Mouse (Mus musculus) megakaryocyte progenitor cell, adult 5-6 weeks (primary cell): Measurements from ENCODE around the gene Naaladl2. TPM values are rescaled to one million over a fixed set of nuclear protein-coding genes. Genes with fewer than 3 reads are reported as not detected.

Experiments used
- ATAC-seq: replicated peaks from 2 replicates; pipeline ENCODE4 v1.8.0; 2016; ENCODE audit warnings: mild to moderate bottlenecking, moderate TSS enrichment, inconsistent platforms; ENCODE audit not compliant: poor library complexity
- total RNA-seq, 2 experiments: library from RNA; stranded (forward) in 1 of 2; stranded (reverse) in 1 of 2; fragments of 157-497, 149-512 nt in 1 of 2; fragments of 200-1000 nt in 1 of 2; gene quantifications; 2 replicates each; pipeline versions ENCODE4 v1.2.3 to v1.2.4; 2015 to 2017

The Naaladl2 gene
- total RNA-seq, 2 experiments from 2014 or later: not detected

DNA sequence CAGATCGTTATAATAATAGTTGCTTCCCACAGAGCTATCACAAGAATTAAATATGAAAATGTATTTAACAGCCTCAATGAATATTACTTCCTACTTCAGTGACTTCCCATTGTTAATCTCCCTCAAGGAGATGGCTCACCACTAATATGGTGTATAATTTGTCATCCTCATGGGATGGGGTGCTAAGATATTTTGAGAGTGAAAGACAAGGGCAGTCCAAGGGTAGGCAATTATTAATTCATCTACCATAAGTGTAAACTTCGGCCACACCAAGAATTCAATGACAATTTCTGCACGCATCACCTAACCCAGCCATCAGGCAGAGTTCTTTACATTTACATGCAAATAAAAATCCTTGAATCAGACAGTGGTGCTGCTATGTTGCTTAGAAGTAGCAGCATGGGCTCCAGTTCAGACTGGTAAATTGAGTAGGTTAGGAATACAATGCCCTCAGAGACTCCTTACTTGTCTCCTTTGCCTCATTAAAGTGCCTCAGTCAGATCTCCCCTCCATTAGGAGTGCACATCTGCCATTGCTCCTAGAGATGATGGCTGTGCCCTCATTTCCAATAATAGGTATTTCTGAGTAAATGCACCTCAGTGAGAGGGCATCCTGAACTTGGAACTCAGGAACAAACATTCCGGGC is 438.2 kb downstream of the Naaladl2 start:
- ATAC-seq: no peak

DNA sequence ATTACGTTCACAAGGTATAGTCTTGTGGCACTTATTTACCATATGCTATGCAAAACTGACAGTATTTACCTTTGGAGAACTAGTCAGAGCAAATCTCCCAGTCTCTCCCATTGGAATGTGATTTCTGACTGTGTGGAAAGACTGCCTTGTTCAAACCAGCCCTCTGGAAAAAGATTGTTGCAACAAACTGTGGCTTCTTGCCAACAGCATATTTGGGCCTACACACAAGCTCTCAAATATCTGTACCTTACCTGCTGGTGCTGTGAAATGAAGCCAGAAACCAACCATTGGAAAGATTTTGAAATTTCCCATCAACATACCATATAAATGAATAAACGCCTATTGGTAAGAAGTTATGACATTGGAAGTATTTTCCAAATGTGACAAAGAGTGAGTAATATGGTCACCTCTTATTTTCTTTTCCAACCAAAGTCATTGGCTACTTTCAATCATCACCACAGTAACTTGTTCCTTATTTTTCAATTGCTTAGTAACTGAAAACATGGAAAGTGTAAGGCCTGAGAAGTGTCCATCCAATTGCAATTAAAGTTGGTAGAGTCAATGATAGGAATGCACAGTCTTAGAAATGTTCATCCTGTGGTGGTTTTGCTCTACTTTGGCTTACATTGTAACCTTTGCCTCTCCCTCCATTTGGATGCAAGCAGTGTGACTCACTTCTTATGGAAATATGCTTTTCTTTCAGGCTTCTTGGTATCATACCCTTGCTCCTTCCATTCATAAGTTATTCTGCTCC is 453.7 kb downstream of the Naaladl2 start:
- no peak for ATAC-seq

DNA sequence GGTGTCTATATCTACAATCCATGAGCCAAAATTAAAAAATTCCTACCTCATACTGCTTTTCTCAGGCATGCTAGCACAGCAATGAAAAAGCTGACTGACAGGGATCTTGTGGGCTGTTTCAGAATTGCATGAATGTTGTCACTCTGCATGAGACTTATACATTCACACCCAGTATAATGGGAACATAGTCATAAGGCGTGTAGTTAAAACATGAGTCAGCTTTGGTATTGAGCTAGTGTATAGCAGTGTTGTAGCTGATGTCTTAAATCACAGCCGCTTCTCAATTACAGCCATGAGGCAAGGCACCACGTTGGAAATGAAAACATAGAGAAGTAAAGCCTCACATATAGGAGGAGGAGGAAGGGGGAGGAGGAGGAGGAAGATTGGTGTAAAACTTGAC is 473.6 kb downstream of the Naaladl2 start:
- ATAC-seq: no peak

DNA sequence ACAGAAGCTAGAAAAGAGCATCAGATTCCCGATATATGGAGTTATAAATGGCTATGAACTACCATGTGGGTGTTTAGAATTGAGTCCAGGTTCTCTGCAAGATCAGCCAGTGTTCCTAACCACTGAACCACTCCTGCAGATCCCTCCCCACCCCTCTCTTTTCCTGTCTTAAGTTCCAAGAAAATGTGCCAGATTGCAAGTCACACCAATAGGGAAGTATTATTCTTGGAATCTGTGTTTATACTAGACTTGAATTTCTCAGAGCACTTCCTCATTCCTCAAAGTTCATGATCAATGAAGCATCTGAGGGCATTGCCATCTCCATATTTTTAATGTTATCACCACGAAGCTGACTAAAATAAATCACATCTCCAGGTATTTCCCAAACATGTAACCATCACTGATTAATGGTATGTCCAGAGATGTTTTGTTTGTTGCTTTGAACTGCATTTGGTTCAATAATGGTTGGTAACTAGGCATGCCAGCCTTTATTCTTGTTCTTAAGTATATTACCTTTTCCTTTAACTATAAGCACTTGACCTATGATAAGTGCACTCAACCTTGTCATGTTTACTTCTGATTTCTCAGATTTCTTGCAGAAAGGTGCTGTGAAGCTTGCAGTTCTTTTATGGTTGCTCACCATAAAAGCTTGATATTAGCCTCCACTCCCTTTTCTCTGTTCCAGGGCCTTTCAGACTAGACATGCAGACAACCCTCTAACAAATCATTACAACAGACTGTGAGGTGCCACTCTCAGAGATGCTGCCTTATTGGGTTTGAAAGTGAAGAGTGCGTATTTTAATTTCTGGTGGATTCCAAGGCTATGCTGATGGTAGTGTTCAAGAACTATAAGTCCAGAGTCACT is 475.8 kb downstream of the Naaladl2 start:
- no peak for ATAC-seq

DNA sequence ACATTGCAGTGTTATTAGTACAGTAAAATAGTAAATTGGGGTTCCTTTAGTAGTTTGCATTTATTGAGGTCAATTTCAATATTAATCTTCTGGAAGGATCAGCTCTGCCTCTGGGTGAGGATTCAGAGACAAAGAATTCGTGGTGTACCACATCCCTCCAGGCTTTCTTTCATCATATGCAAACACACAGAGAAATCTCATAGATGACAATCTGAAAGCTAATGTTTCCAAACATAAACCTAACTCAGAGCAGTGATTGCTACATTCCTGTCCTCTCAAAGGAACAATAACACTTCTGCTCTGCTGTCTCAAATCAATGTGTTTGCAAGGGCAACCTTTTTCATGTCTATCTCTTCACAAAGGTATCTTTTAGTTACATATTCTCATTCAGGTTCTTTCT is 478.7 kb downstream of the Naaladl2 start:
- no peak for ATAC-seq

DNA sequence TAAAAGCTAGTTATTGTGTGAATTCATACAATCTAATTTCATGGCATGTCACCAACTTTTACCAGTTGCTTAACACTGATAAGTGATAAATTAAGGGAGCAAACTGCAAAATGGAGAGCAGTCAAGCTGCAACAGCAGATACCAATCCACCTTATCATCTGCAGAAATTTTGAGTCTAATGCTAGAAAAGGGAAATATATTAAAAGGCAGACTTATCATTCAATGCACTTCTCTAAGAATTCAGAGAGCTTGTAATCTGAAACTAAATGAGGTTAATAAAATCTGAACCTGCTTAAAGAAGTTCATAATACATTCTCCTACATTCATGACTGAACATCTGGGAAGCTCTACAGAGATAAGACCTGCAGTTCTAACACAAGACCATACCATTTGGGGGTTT is 480.3 kb downstream of the Naaladl2 start:
- no peak for ATAC-seq

DNA sequence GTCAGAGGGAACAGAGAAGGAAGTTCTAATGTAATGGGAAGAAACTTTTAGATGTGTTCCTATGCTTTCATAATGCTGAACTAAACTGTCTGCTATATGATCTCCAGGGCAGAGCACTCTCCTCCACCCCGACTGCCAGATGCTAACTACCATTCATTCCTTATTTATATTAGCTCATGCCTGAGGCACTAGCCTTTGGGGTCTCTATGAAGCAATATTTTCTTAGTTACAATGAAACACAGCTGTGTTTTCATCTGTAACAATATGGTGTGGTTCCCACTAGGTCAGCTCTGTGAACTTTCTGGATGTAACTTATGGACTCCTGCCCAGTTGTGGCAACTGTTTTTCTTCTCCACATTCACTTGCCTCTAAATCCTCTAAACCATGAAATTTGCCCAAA is 514.0 kb downstream of the Naaladl2 start:
- ATAC-seq: no peak

DNA sequence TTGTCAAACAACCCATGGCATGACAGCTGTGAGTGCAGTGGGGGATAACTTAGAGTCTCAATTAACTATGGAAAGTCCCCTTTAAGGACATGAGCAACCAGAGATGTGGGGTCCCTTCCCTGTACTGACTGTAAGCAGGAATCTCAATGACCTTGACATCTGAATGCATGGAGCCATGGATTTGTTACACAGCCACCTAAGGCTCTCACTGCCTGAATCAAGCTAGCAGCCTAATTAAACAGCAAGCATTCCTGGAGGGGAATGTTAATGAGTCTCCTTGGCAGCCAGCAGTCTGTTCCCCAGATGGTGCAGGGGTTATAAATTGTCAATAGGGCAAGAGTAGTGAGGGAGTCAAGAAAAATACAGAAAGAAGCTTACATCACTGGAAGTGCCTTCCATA is 538.6 kb downstream of the Naaladl2 start:
- no peak for ATAC-seq

DNA sequence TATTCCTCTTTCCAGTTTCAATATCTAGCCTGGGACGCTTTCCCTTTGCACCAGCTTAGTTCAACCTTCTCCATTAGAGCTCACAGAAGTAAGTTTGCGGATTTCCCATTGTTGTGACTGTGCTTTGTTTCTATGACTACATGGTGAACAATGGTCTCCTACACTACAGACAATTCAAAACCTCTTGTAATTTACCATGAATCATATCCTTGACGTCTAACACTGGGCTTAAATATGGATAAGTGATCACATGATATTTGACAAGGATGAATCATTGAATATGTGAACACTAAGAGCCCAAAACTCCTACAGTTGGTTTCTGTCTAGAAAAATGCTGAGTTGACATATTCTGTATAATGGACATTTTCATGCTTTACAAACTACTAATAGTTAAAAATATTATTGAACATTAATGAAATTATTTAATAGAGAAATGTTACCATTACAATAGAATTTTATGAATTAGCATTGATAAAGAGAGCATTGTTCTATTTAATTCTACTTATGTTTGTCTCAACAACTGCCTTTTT is 539.2 kb downstream of the Naaladl2 start:
- ATAC-seq: no peak

DNA sequence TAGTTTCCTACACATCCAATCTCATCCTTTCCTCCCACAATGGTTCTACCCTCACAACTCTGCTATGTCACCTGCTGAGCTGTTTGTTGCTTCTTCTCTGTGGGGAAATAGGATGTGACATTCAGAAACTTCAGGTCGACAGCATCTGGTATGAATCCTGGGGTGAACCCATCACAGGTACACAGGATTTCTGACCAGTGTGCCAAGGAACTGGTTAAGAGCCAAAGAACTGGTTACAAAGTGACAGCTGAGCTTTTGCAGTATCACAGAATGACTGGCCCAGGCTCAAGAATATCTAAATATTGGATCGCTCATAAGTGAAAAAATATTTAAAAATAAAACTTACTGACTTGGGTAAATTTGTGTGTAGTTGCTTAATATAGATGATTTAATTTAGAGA is 548.6 kb downstream of the Naaladl2 start:
- no peak for ATAC-seq

DNA sequence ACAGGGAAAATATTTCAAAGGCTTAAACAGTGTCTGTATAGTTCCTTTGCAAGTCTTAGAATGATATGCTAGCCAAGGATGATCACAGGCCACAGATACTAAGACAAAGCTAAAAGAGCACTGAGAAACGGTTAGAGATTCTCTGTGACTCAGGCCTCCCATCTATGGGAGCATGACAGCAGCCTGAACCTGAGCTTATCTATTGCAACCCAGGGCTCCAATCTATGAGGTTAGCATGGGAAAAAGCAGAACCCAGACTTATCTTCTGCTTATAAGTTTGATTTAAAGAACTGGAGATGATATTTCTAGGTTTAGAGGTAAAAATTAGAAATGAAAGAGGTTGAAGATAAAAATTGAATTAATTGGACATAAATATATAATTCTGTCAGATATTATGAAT is 587.4 kb downstream of the Naaladl2 start:
- no peak for ATAC-seq

DNA sequence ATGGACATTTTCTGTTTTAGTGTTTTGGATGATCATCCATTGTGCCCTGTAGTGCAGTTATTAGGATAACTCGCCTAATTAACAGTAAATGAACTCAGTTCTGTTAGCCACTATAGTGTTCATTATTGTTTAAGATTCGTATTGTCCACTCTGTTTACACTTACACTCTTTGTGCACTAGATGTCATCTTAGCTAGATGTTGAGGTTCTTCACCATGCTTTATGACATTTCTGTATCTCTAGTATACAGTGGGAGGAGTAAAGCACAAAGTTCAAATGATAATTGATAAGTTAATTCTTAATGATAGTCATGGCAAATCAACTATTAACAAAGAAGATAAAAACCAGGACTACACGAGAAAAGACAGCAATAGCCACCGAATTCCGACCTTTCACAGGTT is 590.4 kb downstream of the Naaladl2 start:
- ATAC-seq: no peak

DNA sequence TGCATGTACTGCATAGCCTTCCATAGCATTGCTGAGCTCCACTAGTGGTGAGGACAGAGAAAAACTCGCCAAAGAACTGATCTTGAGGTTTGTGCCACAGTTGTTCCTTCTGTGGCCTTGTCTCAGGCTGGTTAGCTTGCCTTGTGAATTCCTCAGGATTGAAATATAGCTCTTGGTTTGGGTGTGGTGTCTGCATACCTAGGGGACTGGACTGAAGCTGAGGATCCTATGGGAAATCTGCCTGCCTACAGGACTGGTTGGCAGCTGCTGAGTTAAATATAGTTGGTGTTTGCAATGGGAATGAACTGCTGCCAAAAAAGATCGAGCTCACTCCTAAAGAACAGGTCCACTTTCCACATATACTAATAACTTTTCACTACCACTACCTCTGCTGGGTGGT is 591.4 kb downstream of the Naaladl2 start:
- no peak for ATAC-seq

DNA sequence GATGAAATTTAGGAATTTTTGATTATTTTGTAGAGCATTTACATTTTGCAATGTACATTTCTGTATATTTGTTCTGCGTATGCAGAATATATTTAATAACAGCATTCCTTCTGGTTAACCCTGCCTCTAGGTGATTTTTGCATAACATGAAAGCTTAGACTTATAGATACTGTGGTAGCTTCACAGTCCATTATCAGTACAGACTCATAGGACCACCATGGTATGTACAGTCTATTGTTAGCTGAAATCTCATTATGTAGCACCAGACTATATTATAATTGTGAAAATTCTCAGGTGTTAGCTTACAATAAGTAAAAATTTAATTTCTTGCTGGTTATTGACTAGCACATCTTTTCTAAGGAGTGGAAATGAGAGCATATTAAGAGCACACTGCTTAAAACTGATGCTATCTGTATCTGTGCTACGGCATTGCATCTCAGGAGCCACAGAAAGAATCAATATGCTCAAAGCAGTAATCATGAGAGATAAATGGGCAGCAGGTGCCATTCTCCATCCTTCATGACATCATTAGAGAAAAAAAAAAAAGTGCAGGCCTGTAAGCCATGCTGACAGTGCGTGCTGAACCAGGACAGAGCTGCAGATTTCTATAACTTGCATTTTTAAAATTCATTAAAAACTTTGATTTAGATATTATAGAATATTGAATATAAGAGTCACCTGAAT is 610.1 kb downstream of the Naaladl2 start:
- no peak for ATAC-seq

DNA sequence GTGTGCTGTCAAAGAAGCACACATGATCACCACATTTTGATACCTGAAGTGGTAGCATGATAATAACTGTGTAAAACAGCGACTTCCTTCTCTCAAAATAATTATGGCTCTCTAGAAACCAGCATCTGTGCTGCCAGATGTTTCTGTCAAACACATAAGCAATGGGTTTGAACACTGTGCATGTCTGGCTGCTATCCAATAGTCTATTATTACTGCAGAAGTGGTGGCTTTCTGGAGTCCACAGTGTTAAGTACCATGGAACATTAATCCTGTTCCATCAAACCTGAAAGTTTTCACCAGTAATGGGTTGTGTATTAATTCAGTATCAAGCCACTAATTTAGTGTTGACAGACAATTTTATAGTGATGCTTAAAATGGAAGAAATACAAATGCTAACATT is 629.1 kb downstream of the Naaladl2 start:
- no peak for ATAC-seq

DNA sequence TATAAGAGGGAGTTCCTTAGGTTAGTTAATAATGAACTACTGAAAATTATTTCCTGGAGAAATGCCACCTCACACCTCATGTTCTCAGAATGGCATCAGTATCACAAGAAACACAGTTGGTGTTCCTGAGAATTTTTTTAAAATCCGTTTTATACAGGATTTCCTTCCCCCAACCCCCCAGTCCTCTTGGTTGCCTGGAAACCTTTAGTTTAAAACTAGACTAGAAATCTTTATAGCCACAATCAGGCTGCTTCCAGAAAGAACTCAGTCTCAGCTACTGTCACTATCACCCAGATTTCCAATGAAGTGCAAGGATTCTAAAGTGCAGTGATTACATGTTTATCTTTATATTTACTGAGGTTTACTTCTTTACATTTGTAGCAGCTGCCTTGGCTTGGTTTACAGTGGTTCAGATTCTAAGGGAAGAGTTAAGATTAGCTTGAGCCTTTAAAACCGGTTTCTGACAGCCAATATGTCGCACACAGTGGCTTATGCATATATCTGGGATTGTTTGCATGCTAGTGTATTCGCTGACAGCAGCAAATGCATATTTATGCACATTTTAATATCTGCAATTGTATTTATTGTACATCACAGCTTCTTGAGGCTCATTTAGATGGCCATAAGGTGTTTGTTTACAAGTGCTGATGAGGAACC is 657.5 kb downstream of the Naaladl2 start:
- ATAC-seq: no peak

DNA sequence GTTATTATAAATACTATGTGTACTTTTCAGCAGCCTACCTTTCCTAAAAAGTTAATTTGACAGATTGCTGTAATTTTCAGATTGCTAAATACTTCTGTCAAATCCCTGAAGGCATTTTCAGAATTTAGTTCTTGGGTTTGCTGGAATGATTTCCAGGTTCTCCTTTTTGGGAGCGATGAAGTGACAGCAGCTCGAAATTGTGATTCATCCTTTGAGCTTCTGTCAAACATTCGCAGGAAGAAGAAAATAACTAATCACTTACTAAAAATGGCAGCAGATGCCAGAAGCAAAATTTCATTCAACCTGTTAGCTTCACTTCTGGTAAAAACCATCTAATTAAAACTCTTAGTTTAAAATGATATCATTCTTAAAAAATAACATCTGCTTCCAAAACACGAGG is 680.1 kb downstream of the Naaladl2 start:
- ATAC-seq: no peak

DNA sequence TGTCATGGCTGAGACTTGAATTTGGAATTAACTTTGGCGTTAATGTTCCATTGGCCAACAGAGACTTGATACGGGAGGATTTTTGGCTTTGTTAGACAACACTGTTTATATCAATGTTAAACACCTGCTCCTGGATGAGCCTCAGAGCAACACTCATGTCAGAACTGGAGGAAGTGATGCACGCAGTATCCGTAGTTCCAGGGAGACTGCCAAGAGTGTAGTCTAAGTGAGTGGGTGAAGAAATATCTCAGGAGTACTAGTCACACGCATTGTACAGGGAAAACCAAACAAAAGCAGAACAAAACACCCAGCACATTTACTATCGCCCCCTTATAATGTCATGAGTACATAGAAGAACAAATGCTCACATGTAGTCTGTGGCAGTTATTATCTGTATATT is 703.4 kb downstream of the Naaladl2 start:
- no peak for ATAC-seq

DNA sequence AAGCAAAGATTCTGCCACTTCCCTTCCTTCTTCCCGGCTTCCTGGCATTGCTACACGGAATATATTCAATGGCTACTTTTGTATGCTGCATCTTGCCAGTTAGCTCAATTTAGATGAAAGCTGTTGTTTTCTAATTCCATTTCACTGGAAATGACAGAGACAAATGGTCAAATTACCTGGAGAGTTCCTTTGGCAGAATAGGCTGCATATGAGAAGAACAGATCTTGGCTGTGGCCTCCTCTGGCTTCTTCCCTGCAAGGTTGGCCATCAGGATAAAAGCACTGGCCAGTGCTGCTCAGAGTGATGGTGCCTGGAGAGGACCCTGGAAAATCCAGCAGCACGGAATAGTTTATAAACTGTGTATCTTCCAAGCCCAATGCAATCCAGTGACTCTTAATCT is 711.3 kb downstream of the Naaladl2 start:
- ATAC-seq: no peak

DNA sequence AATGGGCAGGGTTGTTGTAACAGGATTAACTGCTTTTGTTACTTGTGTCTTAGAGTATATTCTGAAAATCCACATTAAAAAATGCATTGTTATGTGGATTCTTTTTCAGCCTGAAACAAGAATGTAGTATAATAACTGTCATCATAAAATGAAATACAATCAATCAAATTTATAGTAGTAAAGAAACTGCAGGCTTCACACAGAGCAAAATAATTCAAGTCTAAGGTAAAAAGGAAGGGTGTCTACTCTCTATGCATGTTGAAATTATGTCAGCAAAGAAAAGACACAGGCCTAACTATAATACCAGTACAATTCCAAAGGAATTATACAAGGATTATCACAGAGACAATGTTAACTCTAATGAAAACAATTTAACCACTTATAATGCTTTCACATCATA is 752.3 kb downstream of the Naaladl2 start:
- no peak for ATAC-seq

DNA sequence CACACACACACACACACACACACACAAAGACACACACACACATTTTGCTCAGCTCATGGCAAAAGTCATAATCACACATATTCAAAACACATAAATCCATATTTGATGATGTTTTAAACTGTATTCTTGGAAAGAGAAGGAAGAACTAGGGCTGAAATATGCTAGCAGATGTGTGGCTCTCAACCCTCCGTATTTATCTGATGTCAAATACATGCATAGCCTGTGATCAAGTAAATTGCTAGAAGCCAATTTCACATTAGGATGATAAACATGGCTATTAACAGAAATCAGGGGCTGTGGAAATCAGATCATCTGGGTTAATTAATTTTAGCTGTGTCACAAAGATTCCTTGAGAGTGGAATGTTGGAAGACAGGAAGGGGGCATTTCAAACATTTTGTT is 752.8 kb downstream of the Naaladl2 start:
- no peak for ATAC-seq
